Mouse (Mus musculus) stomach, embryonic 16.5 days (tissue): ENCODE data around the gene Prkag1. TPM values are rescaled to one million over a fixed set of nuclear protein-coding genes. Genes with fewer than 3 reads are reported as not detected.
"Not testable (repeated sequence)": the region's sequence is repeated elsewhere in the genome, so short reads cannot be mapped to it uniquely, and the experiment has no call there.

ENCODE experiments used
- ATAC-seq: fragments of 200-750 bp; cut with Nextera tagmentation; 2 replicates; pipeline ENCODE4 v1.8.0; 2017; ENCODE audit warnings: moderate number of reproducible peaks, moderate TSS enrichment; ENCODE audit not compliant: insufficient read depth, low FRiP score
- H3K27ac ChIP-seq: fragments of 300-500 bp; sonication (generic); 2 replicates; pipeline ENCODE4 v1.5.1; 2014; ENCODE audit warnings: low read length
- H3K27me3 ChIP-seq: fragments of 300-500 bp; sonication (generic); 2 replicates; pipeline ENCODE4 v1.6.1; 2014; ENCODE audit warnings: low read length, control low read depth, mixed read lengths; ENCODE audit not compliant: control insufficient read depth, insufficient read depth
- H3K36me3 ChIP-seq: fragments of 300-500 bp; sonication (generic); 2 replicates; pipeline ENCODE4 v1.6.1; 2014; ENCODE audit warnings: low read length; ENCODE audit not compliant: control insufficient read depth, insufficient read depth
- H3K4me1 ChIP-seq: fragments of 300-500 bp; sonication (generic); 2 replicates; pipeline ENCODE4 v1.6.1; 2014; ENCODE audit warnings: low read length, control low read depth, mixed read lengths; ENCODE audit not compliant: control insufficient read depth, insufficient read depth
- H3K4me2 ChIP-seq: fragments of 300-500 bp; sonication (generic); 2 replicates; pipeline ENCODE4 v1.6.1; 2014; ENCODE audit warnings: low read depth, low read length, mixed read lengths
- H3K4me3 ChIP-seq: fragments of 300-500 bp; sonication (generic); replicated peaks from 2 replicates; pipeline ENCODE4 v1.5.1; 2014; ENCODE audit warnings: mild to moderate bottlenecking, low read length
- H3K9ac ChIP-seq: fragments of 300-500 bp; sonication (generic); 2 replicates; pipeline ENCODE4 v1.6.1; 2014; ENCODE audit warnings: low read length
- H3K9me3 ChIP-seq: fragments of 300-500 bp; sonication (generic); replicated peaks from 2 replicates; pipeline ENCODE4 v1.6.1; 2016; ENCODE audit warnings: low read length, control low read depth; ENCODE audit not compliant: control insufficient read depth
- whole genome bisulfite sequencing: fragments of 180-500 bp; shearing (Covaris S2); extraction: QIAGEN DNeasy Blood & Tissue Kit; methylation state at CpG from one replicate; pipeline ENCODE4 v1.1.7; 2014; 5-methylcytosine and 5-hydroxymethylcytosine counted together
- polyA plus RNA-seq: library from polyadenylated mRNA; unstranded; fragments of >200 nt; fragmentation: Nextera tagmentation; extraction: Ambion mirVana; gene quantifications from 2 replicates; pipeline ENCODE4 v1.2.1, GENCODE M21; 2015

The Prkag1 gene
- polyA plus RNA-seq, 1 experiment from 2014 or later, result 86.4 TPM

- not testable (repeated sequence) for H3K9ac ChIP-seq, H3K9me3 ChIP-seq, H3K4me2 ChIP-seq, H3K4me3 ChIP-seq, ATAC-seq, H3K27ac ChIP-seq
- Histone ChIP-seq H3K4me1 (peaks cover 17% of the 10 kb centered on the region), H3K27me3 (peaks cover 46% of the 10 kb centered on the region), H3K36me3 (peaks cover 15% of the 10 kb centered on the region; the same call in 1 of the 2 replicates)
- WGBS, result 68% methylated on average over 6 of the region's 6 CpGs
These were observed 21.1 kb downstream of the Prkag1 start for GRCm38 (mm10) chr15:98810212-98810611.

- H3K4me2 ChIP-seq, result peak within 1 kb of the TSS; percentile 66
- WGBS, result 58% methylated on average over 3 of the region's 3 CpGs
- H3K9me3 ChIP-seq, result no peaks in the 10 kb centered on the region
- H3K4me3 ChIP-seq, result no peak within 1 kb of the TSS
- H3K27me3 ChIP-seq, result peaks cover 54% of the 10 kb centered on the region
- H3K36me3 ChIP-seq, result peaks cover 15% of the 10 kb centered on the region; the same call in 1 of the 2 replicates
- H3K4me1 ChIP-seq, result peaks cover 17% of the 10 kb centered on the region
- no peak within 1 kb of the TSS; the same call in 1 of the 2 replicates for H3K9ac ChIP-seq
- H3K27ac ChIP-seq, result no peak within 1 kb of the TSS
- ATAC-seq, result no peak
These were observed 21.9 kb downstream of the Prkag1 start, which contains the start of gene Ddn for GRCm38 (mm10) chr15:98809390-98809789. TSS of gene Ddn (minus strand) at chr15:98809490.

GRCm38 (mm10) chr15:98808651-98809134 lies 22.6 kb downstream of the Prkag1 start:
- Histone ChIP-seq H3K4me3 (no peak overlapping the region), H3K9ac (no peak overlapping the region; the same call in 1 of the 2 replicates), H3K9me3 (no peaks in the 10 kb centered on the region), H3K4me1 (peaks cover 17% of the 10 kb centered on the region), H3K27ac (no peak overlapping the region), H3K36me3 (peaks cover 10% of the 10 kb centered on the region; the same call in 1 of the 2 replicates), H3K4me2 (no peak overlapping the region), H3K27me3 (peaks cover 61% of the 10 kb centered on the region)
- no peak for ATAC-seq
- 17% methylated on average over 6 of the region's 6 CpGs for WGBS

GRCm38 (mm10) chr15:98807895-98808650 lies 23.2 kb downstream of the Prkag1 start:
- peak overlapping the region; percentile 66 for H3K9ac ChIP-seq
- peak overlapping the region; percentile 66 for H3K4me2 ChIP-seq
- H3K36me3 ChIP-seq, result peaks cover 4% of the 10 kb centered on the region; the same call in 1 of the 2 replicates
- ATAC-seq, result no peak
- H3K27ac ChIP-seq, result no peak overlapping the region
- H3K27me3 ChIP-seq, result peaks cover 67% of the 10 kb centered on the region
- no peaks in the 10 kb centered on the region for H3K9me3 ChIP-seq
- peaks cover 17% of the 10 kb centered on the region for H3K4me1 ChIP-seq
- 1% methylated on average over 34 of the region's 34 CpGs for WGBS
- H3K4me3 ChIP-seq, result peak overlapping the region; percentile 45

- Histone ChIP-seq H3K36me3 (no peaks in the 10 kb centered on the region), H3K9ac (peak overlapping the region; percentile 66), H3K4me3 (peak overlapping the region; percentile 45), H3K9me3 (no peaks in the 10 kb centered on the region), H3K27ac (no peak overlapping the region), H3K4me2 (peak overlapping the region; percentile 66), H3K27me3 (peaks cover 77% of the 10 kb centered on the region), H3K4me1 (peaks cover 17% of the 10 kb centered on the region)
- no peak for ATAC-seq
- WGBS, result 2% methylated on average over 58 of the region's 58 CpGs
These were observed 24.2 kb downstream of the Prkag1 start for GRCm38 (mm10) chr15:98806809-98807770.

- Histone ChIP-seq H3K9ac (no peak overlapping the region), H3K4me3 (peak overlapping the region; percentile 45), H3K4me1 (peaks cover 17% of the 10 kb centered on the region), H3K27ac (no peak overlapping the region), H3K36me3 (no peaks in the 10 kb centered on the region), H3K27me3 (peaks cover 85% of the 10 kb centered on the region), H3K9me3 (no peaks in the 10 kb centered on the region), H3K4me2 (peak overlapping the region; percentile 66)
- WGBS, result 18% methylated on average over 29 of the region's 30 CpGs
- ATAC-seq, result no peak
These were observed 25.1 kb downstream of the Prkag1 start for GRCm38 (mm10) chr15:98806071-98806808.

- Histone ChIP-seq H3K27ac (no peak overlapping the region), H3K9me3 (no peaks in the 10 kb centered on the region), H3K4me3 (peak overlapping the region; percentile 52), H3K4me1 (peaks cover 17% of the 10 kb centered on the region), H3K4me2 (peak overlapping the region; percentile 68), H3K9ac (peak overlapping the region; percentile 71), H3K36me3 (no peaks in the 10 kb centered on the region), H3K27me3 (peaks cover 93% of the 10 kb centered on the region)
- no peak for ATAC-seq
- 2% methylated on average over 64 of the region's 64 CpGs for WGBS
These were observed 25.8 kb downstream of the Prkag1 start for GRCm38 (mm10) chr15:98805324-98806040.

- Histone ChIP-seq H3K4me2 (peak overlapping the region; percentile 45), H3K27me3 (peaks cover 98% of the 10 kb centered on the region), H3K36me3 (no peaks in the 10 kb centered on the region), H3K4me1 (peaks cover 17% of the 10 kb centered on the region), H3K9ac (peak overlapping the region; percentile 35; the same call in 1 of the 2 replicates), H3K27ac (no peak overlapping the region), H3K4me3 (peak overlapping the region; percentile 28), H3K9me3 (no peaks in the 10 kb centered on the region)
- under 1% methylated on average over 32 of the region's 32 CpGs for WGBS
- ATAC-seq, result no peak
These were observed 27.3 kb downstream of the Prkag1 start for GRCm38 (mm10) chr15:98804054-98804453.
